Mouse (Mus musculus): ENCODE results near the gene H2al1h.
"Not testable (repeated sequence)": the region's sequence is repeated elsewhere in the genome, so short reads cannot be mapped to it uniquely, and the experiment has no call there.

DNA sequence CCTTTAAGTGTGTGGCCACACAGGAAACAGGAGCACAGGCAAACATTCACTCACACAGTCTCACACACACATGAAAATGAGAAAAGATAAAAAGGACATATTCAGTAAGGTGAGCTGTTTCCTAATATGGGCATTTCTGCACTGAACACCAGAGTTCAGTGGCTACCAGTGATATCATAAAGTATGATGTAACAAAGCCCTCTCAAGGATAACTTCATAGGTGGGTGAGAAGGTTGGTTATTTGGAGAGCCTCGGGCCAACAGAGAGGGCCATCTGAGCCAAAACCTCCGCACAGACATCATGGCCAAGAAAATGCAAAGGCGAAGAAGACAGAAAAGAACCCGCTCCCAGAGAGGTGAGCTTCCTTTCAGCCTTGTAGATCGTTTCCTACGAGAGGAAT, at the start of gene H2al1h:
- not testable (repeated sequence) for TF ChIP-seq CTCF (IDR thresholded peaks at IDR 0.05; ENCODE audit: insufficient read depth, low read length); POLR2A (IDR thresholded peaks at IDR 0.05; ENCODE audit: borderline replicate concordance, extremely low read depth, low read depth, low read length)
